Mouse (Mus musculus) ES-Bruce4 (cell line): ENCODE results near the gene Ccng2.

Experiments
- CTCF ChIP-seq: IDR thresholded peaks from one replicate; pipeline ENCODE4 v1.8.1; 2011; ENCODE audit warnings: low read depth, low read length
- EP300 ChIP-seq: IDR thresholded peaks from 2 replicates; pipeline ENCODE4 v1.6.1; 2011; ENCODE audit warnings: low read depth, low read length; ENCODE audit not compliant: insufficient read depth
- POLR2A ChIP-seq: IDR thresholded peaks from one replicate; pipeline ENCODE4 v1.8.1; 2011; ENCODE audit warnings: low read length; ENCODE audit not compliant: insufficient read depth

DNA sequence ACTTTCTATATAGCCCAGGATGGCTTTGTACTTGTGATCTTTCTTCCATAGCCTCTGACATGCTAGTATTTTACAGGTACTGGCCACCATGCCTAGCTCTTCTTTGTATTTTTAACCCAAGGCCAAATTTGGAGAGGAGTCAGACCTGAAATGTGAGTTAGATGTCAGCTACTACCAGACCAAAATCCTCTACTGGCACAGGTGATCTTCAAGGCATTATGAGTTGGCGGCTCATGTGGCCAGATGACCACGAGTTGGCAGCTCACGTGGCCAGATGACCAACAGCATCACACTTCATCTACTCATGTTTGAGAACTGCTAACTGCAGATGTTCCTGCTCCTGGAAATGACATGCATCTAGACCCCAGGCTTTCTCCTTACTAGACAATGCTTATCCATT, 48.7 kb upstream of the Ccng2 start:
- TF ChIP-seq EP300 (no peak), CTCF (no peak), POLR2A (no peak)
